Mouse (Mus musculus) fibroblast of lung, adult 2 months (primary cell): ENCODE results near the gene Plcd3.

Experiments
- DNase-seq: peaks from one replicate; pipeline ENCODE4 v3.0.0-alpha.2; 2011; ENCODE audit warnings: low read depth

Gene Plcd3

DNA sequence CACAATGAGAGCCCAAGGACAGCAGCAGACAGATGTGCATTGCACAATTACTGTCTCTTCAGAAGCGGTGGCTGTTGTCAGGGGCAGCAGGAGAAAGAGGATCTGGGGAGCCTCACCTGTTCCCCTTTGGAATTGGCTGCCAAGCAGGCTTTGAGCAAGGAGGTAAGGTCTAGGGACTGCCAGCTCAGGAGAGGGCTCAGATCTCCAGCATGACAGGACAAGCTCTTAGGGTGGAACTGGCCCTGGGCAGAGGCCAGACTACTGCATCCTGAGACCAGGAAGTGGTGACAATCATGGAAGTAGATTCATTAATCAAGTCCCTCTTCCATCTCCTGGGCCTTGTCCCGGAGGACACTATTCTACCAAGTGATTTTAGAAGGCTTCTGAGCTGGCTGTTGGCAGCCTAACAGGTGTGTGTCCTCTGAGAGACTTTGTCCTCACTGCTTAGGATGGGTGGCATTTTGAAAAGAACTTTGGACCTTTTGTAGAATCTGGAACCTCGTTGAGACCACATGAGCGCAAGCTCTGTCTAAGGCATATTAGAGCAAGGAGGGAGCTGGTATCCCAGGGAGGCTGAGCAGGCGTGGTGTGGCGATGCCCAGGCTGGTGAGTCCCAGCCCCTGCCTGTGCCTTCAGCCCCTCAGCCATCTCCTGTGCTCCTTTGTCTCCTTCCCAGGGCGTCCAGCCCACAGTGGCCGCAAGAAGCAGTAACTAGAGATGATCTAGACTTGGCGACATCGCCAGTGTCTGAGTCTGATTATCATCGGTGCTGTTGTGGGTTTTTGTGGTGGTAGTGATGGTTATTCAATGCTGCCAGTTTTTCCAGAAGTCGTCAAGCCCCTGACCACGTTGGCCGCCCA is 35.0 kb downstream of the Plcd3 start:
- no peak for DNase-seq

GRCm38 (mm10) chr11:103058499-103059085 is 42.9 kb downstream of the Plcd3 start:
- DNase-seq: no peak

DNA sequence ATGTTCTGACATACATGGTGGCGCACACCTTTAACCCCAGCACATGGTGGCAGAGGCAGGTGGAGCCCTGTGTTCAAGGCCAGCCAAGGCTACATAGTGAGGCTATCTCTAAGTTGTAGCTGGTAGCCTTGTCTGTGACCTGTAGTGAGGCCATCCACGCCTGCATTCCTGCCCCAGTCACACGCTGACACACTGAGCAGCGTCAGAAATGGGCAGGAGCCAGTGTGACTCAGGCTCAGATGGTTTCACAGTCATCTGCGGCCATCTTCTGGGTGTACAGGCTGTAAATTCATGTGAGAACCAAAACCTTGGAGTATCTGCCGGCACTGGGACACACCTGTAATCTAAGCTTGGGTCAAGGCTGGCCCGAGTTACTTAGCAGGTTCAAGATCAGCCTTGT is 44.8 kb downstream of the Plcd3 start:
- no peak for DNase-seq

DNA sequence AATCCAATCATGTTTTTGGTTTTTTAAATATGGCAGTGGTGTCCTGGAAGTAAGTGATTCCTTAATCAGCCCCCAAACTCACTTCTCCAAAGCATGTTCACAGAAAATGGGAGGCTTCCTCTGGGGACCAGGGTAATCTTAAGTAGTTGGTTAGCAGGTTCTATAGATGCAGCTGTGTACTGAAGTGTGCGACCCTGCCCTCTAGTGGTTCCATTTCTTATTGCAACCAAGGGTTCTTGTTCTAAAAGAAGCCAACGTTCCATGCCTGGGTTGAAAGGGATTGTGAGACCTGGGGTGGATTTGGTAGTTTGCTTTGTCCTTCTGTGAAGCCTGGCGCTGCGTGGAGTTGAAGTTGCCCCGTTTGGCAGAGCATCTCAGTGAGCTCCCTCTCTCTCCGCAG is 46.7 kb downstream of the Plcd3 start:
- peak; percentile 62 for DNase-seq

GRCm38 (mm10) chr11:103053191-103054076 is 48.0 kb downstream of the Plcd3 start:
- DNase-seq: no peak

GRCm38 (mm10) chr11:103052078-103052477 is 49.4 kb downstream of the Plcd3 start:
- no peak for DNase-seq

GRCm38 (mm10) chr11:103051249-103051691 is 50.2 kb downstream of the Plcd3 start:
- peak; percentile 99 for DNase-seq

- peak; percentile 93 for DNase-seq
Observed at GRCm38 (mm10) chr11:103050153-103050552, 51.3 kb downstream of the Plcd3 start.

DNA sequence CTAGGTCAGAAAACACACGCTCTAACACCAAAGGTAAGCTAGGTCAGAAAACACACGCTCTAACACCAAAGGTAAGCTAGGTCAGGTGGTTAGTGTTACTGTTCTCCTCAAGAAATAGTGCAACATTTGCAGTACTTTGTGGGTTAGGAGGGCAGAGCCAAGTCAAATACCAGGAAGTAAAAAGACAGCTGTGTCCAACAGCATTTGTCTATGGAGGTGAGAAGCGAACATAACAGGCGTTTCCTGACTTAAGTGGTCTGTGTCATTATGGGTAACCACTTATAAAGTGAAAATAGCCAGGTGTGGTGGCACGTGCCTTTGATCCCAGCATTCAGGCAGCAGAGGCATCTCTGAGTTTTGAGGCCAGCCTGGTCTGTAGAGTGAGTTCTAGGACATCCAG is 51.8 kb downstream of the Plcd3 start:
- no peak for DNase-seq

- no peak for DNase-seq
Observed at GRCm38 (mm10) chr11:103046286-103046685, 55.2 kb downstream of the Plcd3 start.

DNA sequence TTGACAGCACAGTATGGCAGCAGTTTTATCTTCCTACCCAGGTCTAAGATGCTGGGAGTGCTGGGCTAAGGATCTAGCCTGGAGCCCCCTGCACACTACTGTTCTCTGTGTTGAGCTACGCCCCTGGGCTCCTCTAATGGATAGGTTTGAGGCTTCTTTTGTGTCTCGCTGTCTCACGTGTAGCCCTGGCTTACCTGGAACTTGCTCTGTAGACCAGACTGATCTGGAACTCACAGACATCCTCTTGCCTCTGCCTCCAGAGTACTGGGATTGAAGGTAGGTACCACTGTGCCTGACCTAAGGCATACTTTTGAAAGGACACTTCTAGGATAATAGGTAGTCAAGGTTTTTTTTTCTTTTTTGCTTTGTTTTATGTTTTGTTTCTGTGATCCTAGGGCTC is 57.5 kb downstream of the Plcd3 start:
- no peak for DNase-seq

DNA sequence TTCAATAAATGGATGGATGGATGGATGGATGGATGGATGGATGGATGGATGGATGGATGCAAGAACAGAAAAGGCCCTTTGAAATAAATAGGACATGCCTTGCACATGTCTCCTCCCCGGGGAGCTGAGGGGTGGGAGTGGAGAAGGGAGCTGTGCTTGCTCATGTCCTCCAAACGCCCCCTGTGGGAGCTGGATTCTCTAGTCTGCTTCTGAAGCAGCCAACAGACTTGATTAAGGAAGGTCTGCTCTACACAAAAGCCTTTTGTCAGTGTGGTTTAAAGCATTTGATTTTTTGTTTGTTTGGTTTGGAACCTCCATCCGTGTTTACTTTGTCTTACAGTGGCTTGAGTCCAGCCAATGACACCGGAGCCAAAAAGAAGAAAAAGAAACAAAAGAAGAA is 58.6 kb downstream of the Plcd3 start:
- no peak for DNase-seq

DNA sequence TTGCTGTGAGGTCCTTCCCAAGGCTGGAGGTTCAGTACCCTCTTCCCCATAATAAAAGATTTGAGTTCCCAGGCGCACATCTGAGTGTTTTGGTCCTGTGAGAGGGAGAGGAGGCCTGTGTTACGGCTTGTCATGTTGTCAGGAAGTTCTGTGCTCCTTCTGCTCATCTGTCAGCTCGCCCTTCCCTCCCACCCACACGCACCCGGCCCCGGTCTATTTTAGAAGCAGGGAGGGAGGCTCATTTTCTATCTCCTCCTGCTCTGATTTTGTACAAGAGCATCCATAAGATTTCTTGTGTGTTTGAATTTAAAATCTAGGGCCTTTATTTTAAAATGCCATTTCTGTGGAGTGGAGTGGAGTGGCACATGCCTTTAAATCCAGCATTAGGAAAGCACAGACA is 63.4 kb downstream of the Plcd3 start:
- DNase-seq: no peak

- no peak for DNase-seq
Observed at GRCm38 (mm10) chr11:103036881-103037465, 64.5 kb downstream of the Plcd3 start.

DNA sequence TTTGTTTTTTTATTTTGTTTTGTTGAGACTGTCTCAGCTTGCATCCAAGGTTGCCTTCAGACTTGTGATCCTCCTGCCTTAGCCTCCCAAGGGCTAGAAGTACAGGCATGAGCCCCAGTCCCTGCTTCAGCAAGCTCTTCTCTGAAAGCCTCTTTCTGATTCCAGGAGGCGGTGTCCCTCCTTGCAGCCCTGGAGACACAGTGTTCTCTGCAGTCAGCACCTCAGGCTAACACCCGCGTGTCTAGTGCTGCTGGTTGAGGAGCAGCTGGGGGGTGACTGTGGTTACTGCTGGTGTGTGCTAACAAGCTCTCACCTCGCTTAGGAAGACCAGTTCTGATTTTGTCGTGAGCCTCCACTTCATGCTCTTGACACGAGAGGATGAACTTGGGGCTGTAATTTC is 66.5 kb downstream of the Plcd3 start:
- DNase-seq: no peak

GRCm38 (mm10) chr11:103033030-103033429 is 68.4 kb downstream of the Plcd3 start:
- DNase-seq: peak; percentile 76

- peak; percentile 98 for DNase-seq
Observed at GRCm38 (mm10) chr11:103028176-103028891, 73.1 kb downstream of the Plcd3 start, which contains the start of the genes Nmt1 and Dcakd. TSS of gene Nmt1 (plus strand) at chr11:103028190. TSS of gene Dcakd (minus strand) at chr11:103028333.

GRCm38 (mm10) chr11:103027570-103028175 is 73.8 kb downstream of the Plcd3 start:
- DNase-seq: no peak

- DNase-seq: no peak
Observed at GRCm38 (mm10) chr11:103026901-103027300, 74.6 kb downstream of the Plcd3 start.

GRCm38 (mm10) chr11:103023974-103024373 is 77.5 kb downstream of the Plcd3 start:
- no peak for DNase-seq
